Mouse (Mus musculus): ENCODE data around the gene Hist2h3c1. TPM values are rescaled to one million over a fixed set of nuclear protein-coding genes. Genes with fewer than 3 reads are reported as not detected.
A peak's percentile ranks its signal among the peaks of the same experiment; 100 is the strongest.

The Hist2h3c1 gene
- total RNA-seq, 1 experiment, result not detected

DNA sequence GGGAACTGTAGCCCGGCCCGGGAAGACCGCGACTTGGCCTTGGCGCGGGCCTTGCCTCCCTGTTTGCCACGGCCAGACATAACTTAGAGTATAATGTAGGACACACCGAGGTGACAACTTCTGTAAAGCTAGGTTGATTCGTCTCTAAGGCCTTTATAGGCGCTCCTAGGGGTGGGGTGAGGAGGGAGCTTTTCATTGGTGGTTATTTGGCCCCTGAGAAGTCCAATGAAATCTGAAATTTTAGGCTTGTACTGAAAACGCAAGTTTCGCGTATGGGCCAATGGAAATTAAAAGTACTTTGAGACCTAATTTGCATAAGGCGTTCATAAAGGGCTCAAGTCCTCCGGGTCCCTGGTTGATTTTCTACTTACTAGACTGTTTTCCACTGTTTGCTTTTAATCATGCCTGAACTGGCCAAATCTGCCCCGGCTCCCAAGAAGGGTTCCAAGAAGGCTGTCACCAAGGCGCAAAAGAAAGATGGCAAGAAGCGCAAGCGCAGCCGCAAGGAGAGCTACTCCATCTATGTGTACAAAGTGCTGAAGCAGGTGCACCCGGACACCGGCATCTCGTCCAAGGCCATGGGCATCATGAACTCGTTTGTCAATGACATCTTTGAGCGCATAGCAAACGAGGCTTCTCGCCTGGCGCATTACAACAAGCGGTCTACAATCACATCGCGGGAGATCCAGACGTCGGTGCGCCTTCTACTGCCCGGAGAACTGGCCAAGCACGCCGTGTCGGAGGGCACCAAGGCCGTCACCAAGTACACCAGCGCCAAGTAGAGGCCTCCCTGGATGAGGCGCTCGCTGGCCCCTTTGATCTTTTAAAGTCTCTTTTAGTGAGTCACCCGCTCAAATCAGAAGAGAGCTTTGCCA lies 25.5 kb upstream of the Hist2h3c1 start, which contains the start of the genes Hist2h2ac and Hist2h2be:
Gene Hist2h2ac (minus strand): TSS at position 116 of the 875 bp plus-strand sequence.
Gene Hist2h2be (plus strand): TSS at position 355 of the 875 bp plus-strand sequence.
- peaks cover 0 to 7% of the 10 kb centered on the region in 2 experiments; a peak in 2 of 4 replicates for H3K4me1 ChIP-seq (ENCODE audit: control insufficient read depth in 2 of 2, insufficient read depth in 2 of 2, low read length in 2 of 2, poor library complexity in 1 of 2)

DNA sequence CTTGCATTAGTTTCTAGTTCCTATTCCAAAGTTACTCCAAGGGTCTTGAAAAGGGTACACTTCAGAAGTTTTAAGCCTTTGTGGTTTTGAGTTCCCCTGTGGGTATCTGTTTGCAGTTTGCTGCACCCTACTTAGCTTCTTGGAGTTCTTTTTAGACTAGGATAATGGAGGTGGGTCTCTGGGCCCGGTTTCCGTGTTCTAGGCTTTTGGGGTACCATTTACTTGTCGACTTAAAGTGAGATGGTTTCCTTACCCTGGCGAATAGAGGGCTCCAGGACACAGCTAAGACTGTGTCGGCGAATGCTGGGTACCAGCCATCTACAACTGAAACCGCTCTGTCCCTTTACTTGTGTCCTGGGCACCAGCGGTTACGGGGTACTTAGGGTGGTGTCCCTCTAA lies 24.8 kb upstream of the Hist2h3c1 start:
- H3K36me3 ChIP-seq (ENCODE audit: control insufficient read depth, insufficient read depth, low read length, poor library complexity, severe bottlenecking), result no peaks in the 10 kb centered on the region
- in situ Hi-C loops (cut with MboI; ENCODE audit: low sequenced_read_pairs in 2 of 2, unreplicated experiment in 2 of 2), result no loop called here
- no peak for DNase-seq (ENCODE audit: low read depth, low spot score)
- no peaks in the 10 kb centered on the region for H3K9me3 ChIP-seq (ENCODE audit: control insufficient read depth, insufficient read depth, low read depth, low read length)
- H3K4me3 ChIP-seq (ENCODE audit: insufficient read depth in 1 of 2, low read depth in 1 of 2, low read length in 2 of 2, poor library complexity in 1 of 2, severe bottlenecking in 1 of 2), result peak overlapping the region; percentile 55 to 75
- H3K4me1 ChIP-seq (ENCODE audit: control insufficient read depth in 2 of 2, insufficient read depth in 2 of 2, low read length in 2 of 2, poor library complexity in 1 of 2), result peaks cover 0 to 7% of the 10 kb centered on the region in 2 experiments; a peak in 2 of 4 replicates
- H3K9ac ChIP-seq (ENCODE audit: insufficient read depth, low read depth, low read length, poor library complexity, severe bottlenecking), result peak overlapping the region; percentile 61
- H3K27ac ChIP-seq (ENCODE audit: insufficient read depth, low read depth, low read length, poor library complexity, severe bottlenecking), result peak overlapping the region; percentile 20; the same call in 1 of the 2 replicates
- TF ChIP-seq HCFC1 (IDR thresholded peaks at IDR 0.05; ENCODE audit: borderline replicate concordance, insufficient read depth, low read length) (no peak), ZC3H11A (IDR thresholded peaks at IDR 0.05; ENCODE audit: borderline replicate concordance, low read depth, low read length) (no peak)

More for the DNA sequence above, 25.5 kb upstream of the Hist2h3c1 start, which contains the start of the genes Hist2h2ac and Hist2h2be:
- peak within 1 kb of the TSS; percentile 95 for H3K9ac ChIP-seq (ENCODE audit: insufficient read depth, low read depth, low read length, poor library complexity, severe bottlenecking)
- no peak for TF ChIP-seq ZC3H11A (IDR thresholded peaks at IDR 0.05; ENCODE audit: borderline replicate concordance, low read depth, low read length)
- no peak for TF ChIP-seq ZNF384 (IDR thresholded peaks at IDR 0.05; ENCODE audit: low read depth, low read length)
- TF ChIP-seq MAFK (IDR thresholded peaks at IDR 0.05; ENCODE audit: insufficient read depth, low read depth, low read length), result no peak
- TF ChIP-seq HCFC1 (IDR thresholded peaks at IDR 0.05; ENCODE audit: borderline replicate concordance, insufficient read depth, low read length), result no peak
- no peak for TF ChIP-seq CHD2 (IDR thresholded peaks at IDR 0.05; ENCODE audit: low read depth, low read length)
- peak; percentile 87 for DNase-seq (ENCODE audit: low read depth, low spot score)
- H3K9me3 ChIP-seq (ENCODE audit: control insufficient read depth, insufficient read depth, low read depth, low read length), result no peaks in the 10 kb centered on the region
- in situ Hi-C loops (cut with MboI; ENCODE audit: low sequenced_read_pairs in 2 of 2, unreplicated experiment in 2 of 2), result no loop called here
- peak within 1 kb of the TSS; percentile 93 for H3K27ac ChIP-seq (ENCODE audit: insufficient read depth, low read depth, low read length, poor library complexity, severe bottlenecking)
- H3K36me3 ChIP-seq (ENCODE audit: control insufficient read depth, insufficient read depth, low read length, poor library complexity, severe bottlenecking), result no peaks in the 10 kb centered on the region
- H3K4me3 ChIP-seq (ENCODE audit: insufficient read depth in 1 of 2, low read depth in 1 of 2, low read length in 2 of 2, poor library complexity in 1 of 2, severe bottlenecking in 1 of 2), result peak within 1 kb of the TSS; percentile 75 to 77

DNA sequence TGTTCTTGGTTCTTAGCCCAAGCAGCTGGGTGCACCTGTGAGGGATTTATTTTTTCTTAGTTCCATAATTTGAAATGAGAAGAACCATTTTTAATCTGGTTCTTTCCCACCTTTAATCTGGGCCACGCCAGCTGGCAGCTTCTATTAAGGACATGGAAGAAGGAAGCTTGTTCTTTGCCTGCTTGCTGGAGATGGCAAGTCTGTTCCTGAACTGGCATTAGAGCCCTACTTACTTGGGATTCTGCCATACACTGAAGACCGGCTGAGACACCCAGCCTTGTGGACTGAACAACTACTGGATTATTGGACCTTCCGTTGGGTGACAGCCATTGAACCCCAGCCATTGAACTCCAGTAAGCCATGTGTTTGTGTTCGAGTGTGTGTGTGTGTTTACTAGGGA lies 23.7 kb upstream of the Hist2h3c1 start:
- no peak for TF ChIP-seq ZNF384 (IDR thresholded peaks at IDR 0.05; ENCODE audit: low read depth, low read length)
- no peak for TF ChIP-seq ZC3H11A (IDR thresholded peaks at IDR 0.05; ENCODE audit: borderline replicate concordance, low read depth, low read length)
- TF ChIP-seq CHD2 (IDR thresholded peaks at IDR 0.05; ENCODE audit: low read depth, low read length), result no peak
- TF ChIP-seq HCFC1 (IDR thresholded peaks at IDR 0.05; ENCODE audit: borderline replicate concordance, insufficient read depth, low read length), result no peak
- no peak for TF ChIP-seq MAFK (IDR thresholded peaks at IDR 0.05; ENCODE audit: insufficient read depth, low read depth, low read length)
- no peaks in the 10 kb centered on the region for H3K36me3 ChIP-seq (ENCODE audit: control insufficient read depth, insufficient read depth, low read length, poor library complexity, severe bottlenecking)
- in situ Hi-C loops (cut with MboI; ENCODE audit: low sequenced_read_pairs in 2 of 2, unreplicated experiment in 2 of 2), result no loop called here
- no peaks in the 10 kb centered on the region for H3K9me3 ChIP-seq (ENCODE audit: control insufficient read depth, insufficient read depth, low read depth, low read length)
- no peak for DNase-seq (ENCODE audit: low read depth, low spot score)
- H3K9ac ChIP-seq (ENCODE audit: insufficient read depth, low read depth, low read length, poor library complexity, severe bottlenecking), result no peak overlapping the region
- H3K4me3 ChIP-seq (ENCODE audit: insufficient read depth in 1 of 2, low read depth in 1 of 2, low read length in 2 of 2, poor library complexity in 1 of 2, severe bottlenecking in 1 of 2), result no peak overlapping the region
- no peak overlapping the region for H3K27ac ChIP-seq (ENCODE audit: insufficient read depth, low read depth, low read length, poor library complexity, severe bottlenecking)
- peaks cover 0 to 11% of the 10 kb centered on the region in 2 experiments; a peak in 2 of 4 replicates for H3K4me1 ChIP-seq (ENCODE audit: control insufficient read depth in 2 of 2, insufficient read depth in 2 of 2, low read length in 2 of 2, poor library complexity in 1 of 2)

DNA sequence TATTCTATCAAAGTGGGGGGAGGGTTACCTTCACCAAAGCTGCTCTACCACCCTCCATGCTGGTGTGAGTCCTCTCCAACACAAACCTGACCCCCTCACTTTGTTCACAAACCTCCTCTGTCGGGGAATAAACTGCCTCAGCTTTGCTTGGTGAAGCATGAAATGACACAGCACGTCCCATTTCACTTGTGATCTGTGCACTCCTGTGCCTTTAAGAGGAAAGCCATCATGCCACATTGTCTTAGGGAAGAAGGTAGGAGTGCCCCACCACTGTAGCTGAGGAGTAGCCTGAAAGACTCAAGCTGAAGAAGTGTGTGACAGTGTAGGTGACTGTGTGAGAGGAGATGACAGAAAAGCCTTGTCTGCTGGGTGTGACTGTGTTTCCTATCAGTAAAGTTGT lies 21.1 kb upstream of the Hist2h3c1 start:
- TF ChIP-seq MAFK (IDR thresholded peaks at IDR 0.05; ENCODE audit: insufficient read depth, low read depth, low read length), result no peak
- no peak overlapping the region for H3K4me3 ChIP-seq (ENCODE audit: insufficient read depth in 1 of 2, low read depth in 1 of 2, low read length in 2 of 2, poor library complexity in 1 of 2, severe bottlenecking in 1 of 2)
- peaks cover 0 to 11% of the 10 kb centered on the region in 2 experiments; a peak in 2 of 4 replicates for H3K4me1 ChIP-seq (ENCODE audit: control insufficient read depth in 2 of 2, insufficient read depth in 2 of 2, low read length in 2 of 2, poor library complexity in 1 of 2)
- no peaks in the 10 kb centered on the region for H3K36me3 ChIP-seq (ENCODE audit: control insufficient read depth, insufficient read depth, low read length, poor library complexity, severe bottlenecking)
- in situ Hi-C loops (cut with MboI; ENCODE audit: low sequenced_read_pairs in 2 of 2, unreplicated experiment in 2 of 2), result no loop called here
- H3K27ac ChIP-seq (ENCODE audit: insufficient read depth, low read depth, low read length, poor library complexity, severe bottlenecking), result no peak overlapping the region
- no peak for DNase-seq (ENCODE audit: low read depth, low spot score)
- no peak overlapping the region for H3K9ac ChIP-seq (ENCODE audit: insufficient read depth, low read depth, low read length, poor library complexity, severe bottlenecking)
- H3K9me3 ChIP-seq (ENCODE audit: control insufficient read depth, insufficient read depth, low read depth, low read length), result no peaks in the 10 kb centered on the region
